Mouse (Mus musculus) T-cell, adult 2 months (primary cell): Measurements from ENCODE around the gene Anapc1.

ENCODE experiments used
- DNase-seq: peaks from one replicate; pipeline ENCODE4 v3.0.0; 2022; ENCODE audit warnings: low spot score

Gene Anapc1

DNA sequence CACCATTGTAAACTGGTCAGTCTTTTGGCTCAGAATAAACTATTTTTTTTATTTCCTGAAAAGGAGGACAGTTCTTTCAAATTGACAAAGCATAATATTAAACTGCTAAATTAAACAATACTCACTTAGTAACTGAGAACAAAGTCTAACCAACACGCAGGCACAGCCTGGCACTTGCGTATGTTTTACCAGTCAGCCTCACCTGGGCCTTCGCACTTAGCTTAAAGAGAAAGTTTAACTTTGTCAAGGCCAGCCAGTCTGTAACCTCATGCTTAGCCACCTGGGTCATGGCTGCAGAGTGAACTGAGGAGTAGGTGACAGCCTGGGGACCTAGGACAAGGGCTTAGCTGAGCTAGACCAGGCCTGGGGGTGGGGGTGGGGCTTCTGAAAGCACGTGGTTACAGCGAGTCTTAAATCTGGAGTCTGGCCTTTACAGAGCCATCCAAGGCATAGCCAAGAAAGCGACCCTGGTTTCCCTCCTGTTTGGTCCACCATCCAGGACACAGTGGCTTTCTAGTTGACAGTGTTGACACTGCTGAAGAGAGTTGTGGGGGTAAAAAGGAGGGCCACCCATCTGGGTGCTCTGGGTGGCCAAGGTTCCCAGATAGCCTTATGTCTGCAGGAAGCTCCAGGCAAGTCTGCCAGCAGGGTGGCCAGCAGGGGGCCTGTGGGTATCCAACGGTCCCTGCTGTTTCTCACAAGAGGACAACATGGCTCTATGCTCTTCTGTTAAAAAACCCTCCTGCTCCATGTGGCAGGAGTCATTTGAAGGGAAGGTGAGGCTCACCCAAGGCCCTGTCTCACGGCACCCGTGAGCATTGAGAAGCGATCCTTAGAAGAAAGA lies 120.7 kb downstream of the Anapc1 start:
- DNase-seq = no peak

DNA sequence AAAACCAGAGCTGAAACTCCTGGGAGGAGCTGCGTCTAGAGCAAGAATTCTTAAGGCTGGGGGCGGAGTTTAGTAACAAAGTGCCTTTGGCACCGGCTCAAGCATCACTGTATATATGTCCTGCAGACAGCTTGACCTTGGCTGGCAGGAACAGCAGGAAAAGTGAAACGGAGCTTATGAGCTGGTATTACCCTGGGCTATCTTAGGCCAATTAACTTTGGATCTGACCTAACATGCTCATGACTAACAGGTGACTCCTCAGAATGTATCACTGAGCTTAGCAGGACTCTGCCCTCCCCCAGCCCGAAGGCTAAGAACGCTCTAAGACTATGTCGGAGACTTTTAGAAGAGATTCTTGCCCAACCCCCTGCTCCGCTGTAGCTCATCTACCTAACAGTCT lies 121.3 kb downstream of the Anapc1 start:
- DNase-seq = no peak

DNA sequence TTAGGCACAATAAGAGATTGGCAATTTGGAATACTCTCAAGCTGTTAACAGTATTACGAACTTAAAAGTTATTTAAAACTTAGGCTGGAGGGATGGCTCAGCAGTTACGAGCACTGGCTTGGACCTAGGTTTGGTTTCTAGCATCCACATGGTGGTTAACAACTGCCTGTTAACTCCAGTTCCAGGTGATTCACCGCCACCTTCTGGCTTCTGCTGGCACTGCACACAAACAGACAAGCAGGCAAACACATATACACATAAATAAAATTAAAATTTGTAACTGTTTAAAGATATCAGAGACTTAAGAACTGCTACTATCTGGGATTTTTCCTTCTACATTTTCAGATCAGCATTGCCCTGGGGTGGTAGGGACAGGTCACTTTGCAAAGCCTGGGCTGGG lies 123.0 kb downstream of the Anapc1 start:
- no peak for DNase-seq
